Mouse (Mus musculus): ENCODE measurements around the gene Bmt2. TPM values are rescaled to one million over a fixed set of nuclear protein-coding genes. Genes with fewer than 3 reads are reported as not detected.

The Bmt2 gene
- total RNA-seq, 2 experiments from 2014 or later = 7.4 to 8.8 TPM

DNA sequence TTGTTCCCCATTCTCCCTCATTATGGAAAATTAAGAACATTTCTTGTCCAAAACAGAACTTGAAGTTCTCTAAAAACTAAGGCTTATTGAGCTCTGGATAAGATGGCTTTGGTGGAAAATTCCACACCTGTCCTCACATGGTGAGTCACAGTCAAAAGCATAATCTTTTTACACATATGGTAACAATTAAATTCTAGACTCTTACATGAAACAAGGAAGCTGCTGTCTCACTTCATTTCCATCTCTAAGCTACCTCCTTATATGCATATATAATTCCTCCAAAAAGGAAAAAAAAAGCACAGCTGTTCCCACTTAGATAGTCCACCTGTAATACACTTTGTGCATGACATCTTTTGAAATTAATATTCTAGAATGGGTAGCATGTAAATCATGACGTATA lies 45.2 kb downstream of the Bmt2 start:
- no peak for DNase-seq
- intact Hi-C loops (cut with DNase I) = no loop called here

DNA sequence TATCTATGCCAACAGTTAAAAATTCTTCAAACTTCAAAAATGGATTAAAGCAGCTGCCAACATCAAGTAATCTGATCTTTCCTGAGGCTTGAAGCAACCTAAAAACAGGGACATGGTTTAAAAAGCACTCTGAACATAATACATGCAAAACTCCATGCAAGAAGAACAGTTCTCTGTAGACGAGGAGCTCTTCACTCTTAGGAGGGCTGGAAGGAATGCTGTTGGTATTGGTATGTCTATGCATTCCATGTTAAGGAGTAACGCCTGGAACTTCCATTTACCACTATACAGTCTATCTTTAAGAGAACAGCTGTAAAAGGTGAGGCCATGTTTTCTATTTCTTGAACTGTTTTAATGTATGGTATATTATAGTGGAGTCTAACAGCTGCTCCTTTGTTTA lies 47.2 kb downstream of the Bmt2 start:
- DNase-seq = no peak
- intact Hi-C loops (cut with DNase I) = no loop called here

DNA sequence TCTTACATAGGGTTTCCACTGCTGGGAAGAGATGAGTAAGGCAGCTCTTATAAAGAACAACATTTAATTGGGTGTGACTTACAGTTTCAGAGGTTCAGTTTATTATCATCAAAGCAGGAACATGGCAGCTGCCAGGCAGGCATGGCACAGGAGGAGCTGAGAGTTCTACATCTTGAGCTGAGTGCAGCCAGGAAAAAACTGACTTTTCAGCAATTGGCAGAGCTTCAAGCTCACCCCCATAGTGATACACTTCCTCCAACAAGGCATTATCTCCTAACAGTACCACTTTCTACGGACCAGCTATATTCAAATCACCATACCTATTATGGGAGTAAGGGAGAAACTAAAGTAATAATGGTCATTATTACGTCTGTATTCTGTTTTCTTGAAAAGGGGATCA lies 58.1 kb downstream of the Bmt2 start:
- intact Hi-C loops (cut with DNase I) = no loop called here
- no peak for DNase-seq

DNA sequence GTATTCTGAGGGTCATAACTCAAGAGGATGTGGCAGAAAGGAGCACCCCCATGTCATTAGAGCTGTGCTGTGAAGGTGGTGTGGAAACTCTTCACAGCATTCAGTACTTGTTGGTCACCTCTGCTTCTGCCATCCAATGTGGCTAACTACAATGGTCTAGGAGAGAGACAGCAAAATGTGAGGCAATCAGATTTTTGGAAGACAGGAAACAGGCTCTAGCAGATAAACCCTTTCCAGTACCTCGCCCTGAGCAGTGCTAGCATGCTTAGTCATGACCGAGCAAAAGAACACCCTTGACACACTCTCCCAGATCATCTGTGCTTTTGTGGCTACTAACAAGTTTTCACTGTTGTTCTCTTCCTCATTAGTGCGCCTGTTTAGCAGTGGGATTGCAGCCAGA lies 60.7 kb downstream of the Bmt2 start:
- no peak for DNase-seq
- intact Hi-C loops (cut with DNase I) = no loop called here

DNA sequence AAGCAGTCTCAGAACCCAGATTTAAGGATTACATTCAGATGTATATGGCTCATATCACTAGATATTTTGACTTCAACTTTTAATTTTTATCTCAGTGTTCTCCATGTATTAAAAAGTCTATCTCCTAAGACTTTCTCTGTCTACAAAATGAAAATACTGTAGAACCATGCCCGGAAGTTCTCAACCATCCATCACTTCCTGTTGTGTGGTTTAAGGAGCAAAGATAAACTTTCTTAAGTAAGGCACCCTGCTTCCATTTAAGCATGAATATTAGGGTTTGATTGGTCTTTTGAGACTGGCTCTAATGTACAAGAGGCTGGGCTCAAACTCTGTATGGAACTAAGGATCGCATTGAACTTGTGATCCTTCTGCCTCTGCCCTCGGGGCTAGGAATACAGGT lies 63.2 kb downstream of the Bmt2 start:
- DNase-seq = no peak
- intact Hi-C loops (cut with DNase I) = no loop called here

DNA sequence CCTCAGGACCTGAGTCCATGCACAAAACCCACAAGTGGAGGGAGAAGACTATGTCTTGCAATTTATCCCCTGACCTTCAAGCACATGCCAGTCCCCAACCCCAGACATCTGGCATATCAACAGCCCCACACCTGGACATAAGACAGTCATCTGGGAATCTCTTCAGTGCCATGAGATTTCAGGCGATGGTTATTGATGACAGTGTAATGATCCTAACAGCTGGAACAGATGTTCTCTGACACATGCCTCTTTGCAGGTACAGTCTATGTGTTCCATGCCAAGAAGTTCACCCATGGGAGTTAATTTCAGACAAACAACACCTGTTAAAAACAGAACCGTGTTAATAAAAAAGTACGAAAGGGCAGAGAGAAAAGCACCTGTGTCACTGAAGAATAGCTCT lies 64.1 kb downstream of the Bmt2 start:
- intact Hi-C loops (cut with DNase I) = no loop called here
- DNase-seq = no peak

DNA sequence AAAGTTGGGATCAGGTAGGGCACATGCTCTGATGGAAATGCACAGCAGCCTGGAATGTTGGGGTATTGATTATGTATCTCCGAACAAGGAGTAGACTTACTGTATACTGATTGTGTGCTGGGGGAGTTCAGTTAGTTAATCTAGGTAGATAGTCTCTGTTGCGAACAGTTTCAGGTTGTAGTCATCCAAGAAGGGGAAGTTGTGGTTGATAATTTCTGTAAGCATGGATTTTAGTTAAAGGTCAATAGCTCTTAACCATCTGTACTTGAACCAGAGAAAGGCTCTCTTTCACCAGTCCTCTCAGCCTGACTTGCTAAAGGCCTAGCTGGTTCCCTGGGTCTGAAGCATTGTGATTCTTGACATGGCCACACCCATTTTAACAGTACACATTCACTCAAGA lies 66.9 kb downstream of the Bmt2 start:
- no peak for DNase-seq
- intact Hi-C loops (cut with DNase I) = no loop called here

DNA sequence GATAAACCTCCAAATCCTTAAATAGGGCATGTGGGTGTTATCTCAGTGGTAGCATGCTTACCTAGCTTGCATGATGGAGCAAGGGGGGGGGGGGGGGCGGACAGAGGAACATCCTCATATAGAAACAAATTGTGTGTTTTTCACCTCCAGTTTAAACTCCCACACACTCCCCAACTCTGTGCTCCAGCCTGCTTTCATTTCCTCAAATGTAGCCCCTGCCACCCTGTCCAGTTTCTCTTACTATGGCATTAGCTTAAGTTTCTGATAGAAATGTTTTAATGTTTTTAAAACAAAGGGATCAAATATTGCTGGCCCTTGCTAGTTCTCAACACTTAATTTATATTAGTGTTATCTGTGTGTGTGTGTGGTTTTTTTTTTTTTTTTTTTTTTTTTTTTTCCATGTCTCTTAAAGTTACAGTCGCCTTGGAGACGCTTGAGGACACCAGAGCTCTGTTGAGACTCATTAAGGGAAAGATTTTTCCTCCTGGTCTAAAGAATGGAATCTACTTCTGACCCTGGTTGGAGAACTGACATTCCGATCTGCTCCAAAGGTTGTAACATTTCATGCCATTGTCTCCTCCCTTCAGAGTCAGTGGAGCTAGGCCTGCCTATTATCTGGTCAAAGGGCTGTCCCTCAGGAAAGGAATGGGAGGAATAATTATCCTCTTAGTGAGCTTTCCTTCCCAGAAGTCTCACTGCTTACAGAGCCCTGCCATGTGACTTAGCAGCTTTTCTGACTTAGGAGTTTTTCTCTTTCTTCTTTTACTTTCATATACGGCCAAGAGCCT lies 68.2 kb downstream of the Bmt2 start:
- intact Hi-C loops (cut with DNase I) = loop anchor here (5.0 kb wide), 1 partner anchor 68 kb away; the partner anchor contains the start of gene Bmt2
- no peak for DNase-seq

DNA sequence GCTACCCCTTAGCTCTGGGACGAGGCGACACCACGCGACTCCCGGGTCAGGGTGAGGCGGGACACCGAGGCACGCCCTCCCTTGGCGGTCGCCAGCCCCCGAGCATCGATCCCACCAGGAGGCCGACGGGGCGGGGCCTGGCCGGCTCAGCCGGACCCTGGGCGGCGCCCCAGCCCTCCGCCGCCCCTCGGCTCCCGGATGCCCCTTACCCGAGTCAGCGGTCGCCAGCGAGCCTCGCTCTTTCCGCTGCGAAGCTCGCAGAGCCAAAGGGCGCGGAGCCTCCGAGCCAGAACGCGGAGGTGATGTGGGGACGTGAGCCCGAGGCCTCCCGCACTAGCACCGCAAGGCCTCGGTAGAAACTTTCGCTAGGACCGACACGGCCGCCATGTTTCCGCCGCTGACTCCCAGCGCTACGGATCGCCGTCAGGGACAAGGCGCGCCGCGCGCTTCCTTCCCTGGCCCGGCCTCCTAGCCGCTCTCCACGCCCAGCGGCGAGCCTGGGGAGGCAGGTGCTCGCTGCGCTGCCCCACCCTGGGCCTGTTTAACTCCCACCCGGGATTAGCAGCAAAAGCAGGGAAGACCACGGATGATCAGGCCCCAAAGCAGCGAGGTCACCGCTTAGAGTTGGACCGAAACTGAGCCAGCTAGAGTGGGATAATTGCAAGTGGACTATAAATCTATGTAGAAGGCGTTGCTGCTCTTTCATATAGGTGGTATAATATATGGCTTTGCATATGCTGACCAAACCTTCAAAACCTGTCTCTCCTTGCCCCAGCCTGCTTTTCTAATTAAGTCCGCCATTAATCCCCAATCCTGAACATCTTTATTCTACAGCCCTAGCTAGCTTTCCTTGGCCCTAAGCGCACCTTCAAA lies 69.9 kb downstream of the Bmt2 start, which contains the start of gene Tmem168:
TSS of gene Tmem168 (minus strand) at position 480 of the 873 bp plus-strand sequence.
- DNase-seq = peak; percentile 92 to 94
- intact Hi-C loops (cut with DNase I) = loop anchor here (5.0 kb wide), 1 partner anchor 69 kb away; the partner anchor contains the start of gene Bmt2

DNA sequence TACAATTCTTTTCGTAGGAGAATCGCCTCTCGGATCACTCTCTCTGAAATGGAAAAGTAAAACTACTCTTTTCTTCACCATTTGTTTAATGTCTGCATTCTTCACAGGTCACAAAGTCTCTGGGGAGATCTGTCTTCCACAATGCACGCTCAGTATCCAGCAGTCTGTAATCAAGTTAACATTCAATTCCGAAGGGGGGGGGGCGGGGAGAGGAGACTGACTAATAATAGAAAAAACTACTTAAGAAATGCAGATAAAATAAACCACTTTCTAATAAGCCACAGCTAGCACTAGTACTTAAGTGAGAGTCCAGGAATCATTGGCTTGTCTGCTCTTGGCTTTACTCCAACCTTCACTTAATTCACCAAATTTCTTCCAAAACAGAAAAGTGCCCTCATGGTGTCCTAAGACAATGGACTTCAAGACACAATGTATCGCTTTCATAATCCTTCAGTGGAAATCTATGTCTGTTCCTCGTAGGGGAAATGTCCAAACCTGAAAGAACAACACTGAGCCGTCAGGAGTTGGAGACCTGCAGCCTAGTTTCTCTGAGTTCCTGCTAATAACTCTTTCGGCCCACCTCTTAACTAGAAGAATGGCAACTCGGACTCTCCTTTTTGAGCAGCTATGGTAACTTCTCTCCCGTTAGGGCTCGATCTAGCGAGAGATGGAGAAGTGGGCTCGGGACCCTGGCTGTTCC lies 70.7 kb downstream of the Bmt2 start:
- intact Hi-C loops (cut with DNase I) = loop anchor here (5.0 kb wide), 1 partner anchor 70 kb away; the partner anchor contains the start of gene Bmt2
- DNase-seq = no peak

DNA sequence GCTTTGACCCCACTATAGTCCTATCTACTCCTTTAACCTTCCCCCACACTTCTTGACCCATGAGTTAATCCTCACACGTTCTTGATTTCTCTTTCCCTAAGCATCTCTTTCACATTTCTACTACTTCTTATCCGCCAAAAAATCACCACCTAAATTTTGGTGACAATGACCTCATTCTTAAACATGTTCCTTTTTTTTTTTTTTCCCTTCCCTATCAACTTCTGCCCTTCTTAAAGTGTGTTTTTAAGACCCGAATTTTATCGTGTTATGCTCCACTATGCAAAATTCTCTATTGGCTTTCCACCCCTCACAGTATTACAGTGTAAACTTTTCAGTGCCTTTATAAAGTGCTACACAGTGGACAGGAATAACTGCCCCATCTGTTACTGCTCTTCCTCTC lies 71.4 kb downstream of the Bmt2 start:
- intact Hi-C loops (cut with DNase I) = loop anchor here (5.0 kb wide), 1 partner anchor 71 kb away; the partner anchor contains the start of gene Bmt2
- no peak for DNase-seq

DNA sequence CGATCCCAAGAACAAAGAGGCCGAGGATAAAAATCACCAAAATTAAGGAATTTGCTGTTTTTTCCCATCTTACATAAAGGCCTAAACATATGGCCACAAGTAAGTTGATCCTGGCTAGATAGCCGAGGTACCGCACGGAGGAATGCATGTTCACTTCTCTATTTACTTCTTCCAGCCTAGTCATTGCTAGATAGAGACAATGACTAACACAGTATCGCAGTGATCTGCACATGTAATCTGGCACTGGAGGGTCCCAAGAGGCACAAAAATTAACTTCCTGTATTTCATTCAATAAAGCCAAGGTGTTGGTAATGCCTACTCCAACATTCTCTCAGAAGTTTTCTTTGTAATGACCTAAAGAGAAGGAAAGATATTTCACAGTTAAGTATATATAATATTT lies 74.6 kb downstream of the Bmt2 start:
- intact Hi-C loops (cut with DNase I) = no loop called here
- DNase-seq = no peak

DNA sequence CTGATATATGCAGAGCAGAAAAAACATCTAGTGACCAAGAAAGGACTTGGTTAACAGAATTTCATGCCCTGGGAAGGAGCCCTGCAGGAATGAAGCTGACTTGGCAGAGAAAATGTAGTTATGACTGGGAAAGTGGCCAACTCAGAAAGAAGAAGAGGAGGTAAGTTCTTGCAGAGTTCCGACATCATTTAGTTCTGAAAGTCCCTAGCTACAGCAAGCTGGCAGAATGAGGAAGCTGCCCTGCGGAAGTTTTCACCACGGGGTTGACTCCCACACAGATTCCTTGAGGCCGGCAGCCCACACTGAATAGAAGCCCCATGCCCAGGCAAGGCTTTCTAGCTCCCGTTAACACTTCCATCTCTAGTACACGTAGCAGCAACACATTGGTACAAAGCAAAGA lies 76.2 kb downstream of the Bmt2 start:
- DNase-seq = no peak
- intact Hi-C loops (cut with DNase I) = no loop called here

DNA sequence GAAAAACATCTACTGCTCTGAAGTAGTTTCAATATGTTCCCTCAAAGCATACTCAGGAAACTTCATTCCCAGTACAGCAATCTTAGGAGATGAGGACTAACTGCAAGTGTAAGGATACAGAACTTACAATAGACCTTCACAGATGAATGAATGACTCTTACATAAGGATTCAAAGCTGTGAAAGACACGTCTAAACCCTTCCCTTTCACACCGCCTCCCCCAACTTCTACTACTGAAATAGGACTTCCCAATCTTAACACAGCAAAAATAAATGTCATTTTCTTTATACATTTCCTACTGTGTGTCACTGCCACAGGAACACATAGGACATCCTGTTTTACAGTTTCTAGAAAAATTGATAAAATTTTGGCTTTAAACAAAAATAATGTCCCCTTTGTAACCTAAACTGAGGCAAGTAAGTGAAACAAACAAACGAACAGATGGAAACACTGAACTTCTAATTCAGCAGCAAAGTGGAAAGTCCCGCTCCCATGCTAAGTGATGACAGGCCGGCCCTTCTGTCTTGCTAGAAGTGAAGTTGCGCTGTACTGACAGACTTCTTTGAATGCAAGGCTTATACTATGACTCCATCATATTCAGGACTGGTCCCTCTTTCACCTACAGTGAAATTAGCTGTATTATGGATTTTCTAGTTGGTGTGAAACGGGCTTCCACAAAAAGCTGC lies 79.4 kb downstream of the Bmt2 start:
- DNase-seq = no peak
- intact Hi-C loops (cut with DNase I) = no loop called here

DNA sequence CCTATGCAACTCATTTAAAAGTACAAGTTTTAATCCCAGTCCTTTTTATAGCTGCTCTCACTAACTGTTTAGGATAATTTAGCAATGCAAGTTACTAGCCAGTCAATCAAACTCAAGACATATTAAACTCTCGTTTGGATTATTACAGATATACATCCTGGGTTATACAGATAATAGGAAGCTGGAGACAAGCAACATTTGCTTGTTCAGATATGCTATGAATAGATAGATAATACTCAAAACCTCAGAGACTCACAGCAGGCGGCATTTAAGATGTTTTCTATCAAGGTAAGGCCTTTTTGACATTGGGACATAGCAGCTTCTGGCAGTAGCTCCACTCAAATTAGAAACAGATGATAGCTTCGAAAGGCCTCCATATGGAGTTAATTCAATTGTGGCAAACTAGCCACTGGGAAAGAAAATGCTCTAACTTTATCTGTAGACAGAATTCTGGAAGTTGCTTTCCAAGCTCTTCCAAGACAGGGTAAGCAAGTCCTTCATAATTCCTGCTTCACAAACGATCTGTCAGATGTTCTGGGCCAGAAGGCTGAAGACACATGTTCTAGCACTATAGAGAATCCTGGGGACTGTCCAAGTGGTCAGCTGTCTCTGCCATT lies 84.9 kb downstream of the Bmt2 start:
- intact Hi-C loops (cut with DNase I) = no loop called here
- DNase-seq = no peak

DNA sequence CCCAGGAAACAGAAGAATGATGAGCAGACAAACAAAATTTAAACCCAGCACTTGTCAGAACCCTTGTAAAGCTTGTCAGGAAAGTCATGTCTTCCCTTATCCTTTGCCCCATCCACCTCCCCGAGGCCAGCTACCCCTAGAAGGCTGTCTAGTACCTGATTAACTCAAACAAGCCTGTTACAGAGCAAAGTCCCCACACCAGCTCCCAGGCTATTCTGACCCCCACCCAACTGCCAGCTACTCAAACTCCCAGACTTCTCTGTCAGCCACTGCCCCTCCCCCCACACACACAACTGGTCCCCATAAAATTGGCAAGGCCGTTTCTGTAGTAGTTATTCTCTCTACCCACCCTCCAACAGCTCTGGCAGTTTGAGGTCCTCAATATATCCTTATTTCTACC lies 91.2 kb downstream of the Bmt2 start:
- intact Hi-C loops (cut with DNase I) = no loop called here
- no peak for DNase-seq

DNA sequence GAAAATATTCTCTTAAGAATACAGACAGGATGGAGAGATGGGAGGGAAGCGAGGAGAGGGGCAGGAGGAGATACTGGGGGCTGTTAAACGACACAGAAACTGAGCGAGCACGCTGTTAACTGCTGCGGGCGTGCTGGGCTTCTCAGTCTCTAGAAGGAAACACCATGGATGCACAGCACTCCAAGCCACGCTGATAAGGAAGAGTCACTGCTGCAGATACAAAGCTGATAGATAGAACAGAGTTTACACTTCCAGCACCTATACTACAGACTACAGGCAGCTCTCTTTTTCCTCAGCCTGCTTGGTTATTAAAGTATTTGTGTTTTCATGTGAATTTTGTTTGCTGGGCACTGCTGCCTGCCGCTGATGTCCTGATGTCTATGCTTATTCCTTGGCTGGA lies 91.6 kb downstream of the Bmt2 start:
- no peak for DNase-seq
- intact Hi-C loops (cut with DNase I) = no loop called here

DNA sequence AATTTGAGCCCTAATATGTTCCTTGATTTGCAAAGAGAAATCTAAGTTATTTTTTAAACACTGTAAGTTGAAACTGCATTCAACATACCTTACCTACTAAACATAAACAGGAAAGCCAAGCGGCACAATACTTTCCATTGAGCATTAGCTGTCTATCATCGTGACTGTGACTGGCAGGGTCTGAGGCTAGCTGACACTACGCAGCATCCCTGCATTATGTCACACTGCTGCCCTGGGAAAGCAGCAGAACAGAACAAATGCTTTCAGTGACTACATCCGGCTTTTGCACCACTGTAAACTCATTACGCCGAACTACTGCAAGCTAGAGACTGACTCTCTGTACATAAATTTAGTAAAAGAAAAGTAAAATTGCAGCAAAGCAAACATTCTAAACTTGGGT lies 93.0 kb downstream of the Bmt2 start:
- no peak for DNase-seq
- intact Hi-C loops (cut with DNase I) = no loop called here

DNA sequence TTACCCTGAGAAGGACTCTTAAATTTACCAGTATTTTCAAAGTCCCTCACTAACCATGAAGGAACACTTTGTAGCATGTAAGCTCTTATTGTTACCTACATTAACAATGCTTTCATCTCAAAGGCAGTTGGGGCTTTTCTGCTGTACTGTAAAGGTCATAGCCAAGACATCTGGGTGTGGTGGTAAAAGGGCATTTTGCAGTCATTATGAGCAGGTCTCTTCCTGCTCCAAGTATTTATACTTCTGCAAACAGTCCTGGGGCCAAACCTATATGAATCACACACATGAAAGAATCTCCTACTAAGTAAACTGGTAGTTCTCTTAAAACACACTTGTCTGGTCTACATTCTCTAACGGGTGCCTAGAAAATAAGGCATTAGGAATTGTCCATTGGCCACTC lies 95.7 kb downstream of the Bmt2 start:
- intact Hi-C loops (cut with DNase I) = no loop called here
- no peak for DNase-seq

Measured in gastrocnemius, postnatal 36 days (tissue).